Mouse (Mus musculus) Muller cell, postnatal 12 days (primary cell): Measurements from ENCODE around the gene Rab26.
A peak's percentile ranks its signal among the peaks of the same experiment; 100 is the strongest.

Source experiments
- DNase-seq: peaks from one replicate; pipeline ENCODE4 v3.0.0-alpha.2; 2015; ENCODE audit errors: inconsistent ontology term

Gene Rab26

GRCm38 (mm10) chr17:24478663-24479380 is 55.2 kb downstream of the Rab26 start, which contains the start of gene Mlst8:
Mlst8 (minus strand) TSS chr17:24479078.
- DNase-seq: peak; percentile 97

DNA sequence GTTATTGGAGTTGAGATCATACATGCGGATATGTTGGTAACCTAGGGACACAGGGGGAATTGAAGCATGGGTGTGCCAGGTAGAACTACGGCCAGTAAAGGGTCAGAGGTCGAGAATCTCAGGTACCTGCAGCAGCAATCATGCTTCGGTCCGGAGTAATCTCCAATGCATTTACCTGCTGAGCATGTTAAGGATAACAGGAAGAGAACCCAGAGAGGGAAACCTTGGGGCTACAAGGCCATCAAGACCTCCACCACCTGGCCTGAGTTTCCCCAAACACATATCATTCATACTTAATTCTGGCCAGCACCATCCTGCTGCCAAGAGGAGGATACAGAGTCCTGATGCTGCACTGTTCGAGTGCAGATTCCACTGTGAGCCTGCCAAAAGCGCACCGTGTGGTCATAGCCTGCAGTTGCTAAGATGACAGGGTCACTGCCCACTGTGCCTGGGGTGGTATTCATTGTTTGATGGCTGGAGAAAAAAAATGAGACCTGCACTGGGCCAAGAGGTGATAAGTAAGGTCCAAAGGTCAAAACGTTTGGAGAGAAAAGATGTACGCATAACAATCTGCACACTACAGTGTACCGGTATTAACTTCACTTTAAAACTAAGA is 55.9 kb downstream of the Rab26 start:
- no peak for DNase-seq
